Mouse (Mus musculus) G1E (cell line): Measurements from ENCODE around the gene Fndc4.

Experiments used
- CTCF ChIP-seq: IDR thresholded peaks from 2 replicates; pipeline ENCODE4 v1.5.1; 2012; ENCODE audit warnings: low read depth, low read length, inconsistent platforms, mixed read lengths
- TAL1 ChIP-seq: conservative IDR thresholded peaks from 2 replicates; pipeline ENCODE4 v1.6.1; 2012; ENCODE audit warnings: low read depth, low read length, inconsistent platforms, mixed read lengths

DNA sequence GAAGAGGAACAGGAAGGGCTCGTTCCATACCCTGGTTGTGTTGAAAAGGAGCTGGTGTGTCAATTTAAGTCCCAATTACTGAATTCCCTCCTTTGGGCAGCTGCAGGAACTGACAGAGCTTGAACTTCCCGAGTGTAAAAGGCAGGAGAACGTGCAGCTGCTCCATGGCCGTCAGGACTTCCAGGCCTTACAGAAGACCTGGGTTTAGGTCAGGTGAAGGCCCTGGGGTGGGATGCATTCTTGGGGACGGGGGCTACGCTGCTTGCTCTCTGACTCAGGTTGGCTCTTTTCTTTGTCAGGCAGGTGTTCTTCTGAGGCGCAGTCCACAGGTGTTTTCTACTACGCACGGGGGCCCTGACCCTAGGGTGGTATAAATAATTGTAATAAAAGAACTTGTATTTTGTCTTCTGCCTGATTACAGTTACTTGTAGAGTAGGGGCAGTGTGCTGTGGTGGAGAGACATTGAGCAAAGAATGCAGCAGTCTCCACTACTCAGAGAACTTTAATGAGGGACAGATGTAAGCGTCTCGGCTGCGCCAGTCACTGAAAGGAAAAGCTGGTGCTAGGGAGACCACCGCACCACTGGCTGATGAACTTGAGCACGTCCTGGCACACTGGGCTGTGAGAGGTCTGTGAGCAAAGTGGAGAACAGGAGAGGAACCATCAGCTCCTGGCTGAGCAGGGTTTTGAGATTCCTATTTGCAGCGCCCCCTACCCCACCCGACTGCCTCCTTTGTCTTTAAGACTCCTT lies 42.9 kb downstream of the Fndc4 start:
- TF ChIP-seq CTCF = no peak
- TF ChIP-seq TAL1 = no peak
